Mouse (Mus musculus) ovary, postnatal 14 days (tissue): ENCODE results near the gene Nedd9.
A peak's percentile ranks its signal among the peaks of the same experiment; 100 is the strongest.
"Not testable (repeated sequence)": the region's sequence is repeated elsewhere in the genome, so short reads cannot be mapped to it uniquely, and the experiment has no call there.

Source experiments
- DNase-seq: peaks from one replicate; pipeline ENCODE4 v3.0.0; 2022; ENCODE audit warnings: low spot score

Gene Nedd9

DNA sequence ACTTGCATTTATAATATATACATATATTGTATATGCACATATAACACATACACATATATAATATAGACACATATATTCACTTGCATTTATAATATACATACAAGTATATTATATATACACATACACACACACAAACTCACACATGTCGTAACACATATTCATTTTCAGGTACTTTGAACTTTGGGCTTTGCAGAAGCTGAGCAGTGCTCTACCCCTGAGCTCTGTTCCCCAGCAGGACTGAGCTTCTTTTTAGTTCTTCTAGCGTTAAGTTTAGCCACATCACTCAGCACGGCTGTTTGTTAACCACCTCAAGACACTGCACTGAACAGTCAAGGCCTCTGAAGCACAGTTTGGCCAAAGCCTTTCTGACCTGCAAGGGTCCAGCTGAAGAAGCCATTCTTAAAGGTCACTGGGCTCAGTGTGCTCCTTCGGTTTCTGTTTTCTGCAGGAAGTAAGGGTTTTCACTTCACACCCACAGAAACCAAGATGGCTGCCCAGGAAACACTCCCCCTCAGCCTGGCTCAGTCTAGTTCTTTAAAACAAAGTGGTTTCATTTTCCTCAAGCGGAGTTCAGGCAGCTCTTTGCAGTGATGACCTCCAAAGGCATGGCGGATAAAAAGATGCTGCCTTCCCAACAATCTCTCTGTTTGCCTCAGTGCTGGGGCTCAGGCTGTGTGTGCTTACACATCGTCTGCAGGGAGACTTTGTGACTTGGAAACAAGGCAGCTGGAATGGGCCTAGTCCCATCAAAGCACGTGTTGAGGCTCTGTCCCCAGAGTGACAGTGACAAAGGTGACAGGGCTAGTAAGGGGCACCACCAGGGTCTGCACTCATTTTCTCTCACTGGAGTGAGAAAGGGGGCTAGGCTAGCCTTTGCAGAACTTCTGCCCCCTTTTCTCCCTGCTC, 114.4 kb downstream of the Nedd9 start:
- no peak for DNase-seq

- no peak for DNase-seq
Observed at GRCm38 (mm10) chr13:41371547-41371946, 115.6 kb downstream of the Nedd9 start.

GRCm38 (mm10) chr13:41368612-41369011, 118.5 kb downstream of the Nedd9 start:
- DNase-seq: no peak

DNA sequence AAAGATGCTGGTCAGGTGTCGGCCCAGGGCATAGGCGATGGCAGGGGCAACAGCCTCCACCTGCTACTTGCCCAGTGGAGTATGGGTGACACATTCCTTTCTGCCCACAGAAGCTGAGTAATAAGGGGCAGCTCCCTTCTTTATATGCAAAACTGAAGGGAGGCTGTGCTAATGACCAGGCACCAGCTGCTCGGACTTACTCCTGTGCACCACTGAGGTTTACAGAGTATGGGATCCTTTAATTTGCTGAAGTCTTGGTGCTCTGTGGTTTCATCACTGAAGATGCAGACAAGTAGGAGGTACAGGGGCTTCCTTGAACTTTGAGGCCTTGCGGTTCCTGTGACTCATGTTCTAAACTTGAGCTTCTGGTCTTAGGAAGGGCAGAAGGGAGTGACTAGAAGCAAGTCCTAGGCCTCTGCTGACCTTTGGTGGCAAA, 120.0 kb downstream of the Nedd9 start:
- DNase-seq: no peak

- DNase-seq: not testable (repeated sequence)
Observed at GRCm38 (mm10) chr13:41366609-41367008, 120.6 kb downstream of the Nedd9 start.

DNA sequence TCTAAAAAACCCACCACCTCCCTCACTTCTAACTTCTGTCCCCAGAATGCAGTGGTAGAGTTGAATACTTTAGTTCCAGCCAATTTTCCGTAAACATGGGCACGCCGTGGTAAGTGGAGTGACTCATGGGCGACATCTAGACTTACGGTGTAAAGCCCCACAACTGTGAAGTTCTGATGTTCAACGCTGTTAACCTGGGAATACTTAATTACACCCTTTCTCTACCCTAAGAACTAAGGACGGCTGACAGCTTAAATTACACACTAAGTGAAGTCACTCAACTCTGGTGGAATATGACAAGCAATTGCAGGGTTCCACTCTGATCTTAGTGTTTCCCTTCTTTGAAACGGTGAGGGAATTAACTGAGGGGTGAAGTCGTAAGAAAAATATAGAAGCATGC, 122.9 kb downstream of the Nedd9 start:
- no peak for DNase-seq

DNA sequence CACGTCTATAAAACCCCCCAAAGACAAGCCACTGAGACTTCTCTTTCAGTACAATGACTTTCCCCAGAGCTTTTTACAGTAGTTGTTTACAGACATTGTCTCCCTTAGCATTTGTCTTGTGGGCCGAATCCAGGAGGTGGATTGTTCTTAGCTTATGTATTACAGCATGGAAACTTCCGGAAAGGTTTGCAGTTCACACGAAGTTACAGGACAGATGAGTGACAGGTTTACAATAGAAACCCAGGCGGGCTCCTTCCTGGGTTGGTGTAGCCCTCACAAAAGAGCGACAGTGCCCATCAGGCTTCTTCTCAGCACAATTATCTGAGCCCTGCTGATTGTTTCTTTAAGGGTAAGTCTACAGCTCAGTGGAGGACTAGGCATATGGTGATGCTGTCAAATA, 124.3 kb downstream of the Nedd9 start:
- DNase-seq: no peak

GRCm38 (mm10) chr13:41360272-41360815, 126.8 kb downstream of the Nedd9 start:
- no peak for DNase-seq

- DNase-seq: no peak
Observed at GRCm38 (mm10) chr13:41359330-41360215, 127.6 kb downstream of the Nedd9 start.

- DNase-seq: peak; percentile 83
Observed at GRCm38 (mm10) chr13:41358480-41359180, 128.5 kb downstream of the Nedd9 start.

GRCm38 (mm10) chr13:41358009-41358408, 129.2 kb downstream of the Nedd9 start:
- no peak for DNase-seq

GRCm38 (mm10) chr13:41357586-41357985, 129.6 kb downstream of the Nedd9 start:
- no peak for DNase-seq

GRCm38 (mm10) chr13:41357161-41357560, 130.0 kb downstream of the Nedd9 start:
- no peak for DNase-seq

- no peak for DNase-seq
Observed at GRCm38 (mm10) chr13:41355552-41355951, 131.6 kb downstream of the Nedd9 start.

GRCm38 (mm10) chr13:41354591-41354990, 132.6 kb downstream of the Nedd9 start:
- no peak for DNase-seq

GRCm38 (mm10) chr13:41353676-41354075, 133.5 kb downstream of the Nedd9 start:
- no peak for DNase-seq

GRCm38 (mm10) chr13:41352352-41352751, 134.8 kb downstream of the Nedd9 start:
- DNase-seq: no peak

DNA sequence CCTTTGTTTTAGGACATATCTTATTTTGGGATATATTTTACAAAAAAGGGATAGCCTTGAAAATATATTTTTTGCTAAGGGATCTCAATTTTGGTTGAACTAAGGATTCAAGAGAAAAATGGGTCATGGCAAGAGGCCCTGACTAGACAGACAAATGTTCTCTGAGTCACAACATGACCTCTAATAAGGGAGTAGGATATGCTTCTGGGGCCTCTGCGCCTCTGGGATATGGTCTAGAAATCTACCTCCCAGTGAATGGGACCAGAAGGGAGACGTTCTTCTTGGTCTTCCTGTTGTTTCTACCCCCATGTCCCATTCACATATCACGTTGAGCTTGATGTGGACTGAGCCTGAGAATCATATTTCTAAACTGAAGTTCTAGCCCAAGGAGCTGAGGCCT, 136.6 kb downstream of the Nedd9 start:
- DNase-seq: no peak

GRCm38 (mm10) chr13:41349770-41350169, 137.4 kb downstream of the Nedd9 start:
- no peak for DNase-seq

DNA sequence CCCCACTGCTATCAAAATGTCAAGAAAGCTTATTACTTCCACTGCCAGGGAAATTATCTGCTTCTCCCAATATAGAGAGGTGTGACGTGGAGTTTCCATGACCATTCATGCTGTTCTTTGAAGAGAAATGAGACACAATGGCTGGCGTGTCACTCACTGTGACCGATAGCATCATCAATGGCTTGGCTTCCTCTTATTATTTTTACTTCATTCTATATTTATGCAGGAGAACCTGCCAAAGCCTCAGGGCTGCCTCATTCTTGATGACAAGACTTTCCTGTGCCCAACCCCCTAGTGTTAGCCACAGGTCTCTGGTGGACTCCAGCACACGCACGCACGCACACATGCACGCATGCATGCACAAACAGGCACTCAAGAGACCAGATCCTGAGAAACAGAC, 141.4 kb downstream of the Nedd9 start:
- DNase-seq: no peak

- no peak for DNase-seq
Observed at GRCm38 (mm10) chr13:41345306-41345705, 141.9 kb downstream of the Nedd9 start.

DNA sequence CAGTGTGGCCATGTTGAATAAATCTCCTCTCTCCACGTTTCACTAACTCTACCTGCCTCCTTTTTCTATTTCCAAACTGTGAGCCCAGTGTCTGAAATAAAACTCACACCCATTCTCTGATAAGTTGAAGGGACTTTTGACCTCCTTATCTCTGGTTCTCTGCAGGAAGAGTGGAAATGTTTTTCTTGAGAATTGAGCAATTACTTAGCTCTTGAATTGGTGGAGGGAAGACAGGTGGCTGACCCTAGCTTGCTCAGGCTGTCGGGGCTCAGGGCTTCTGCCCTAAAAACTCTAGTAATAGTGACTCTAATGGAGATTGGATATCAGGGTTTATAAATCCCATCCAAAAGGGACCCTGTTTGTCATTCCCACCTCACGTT, 143.3 kb downstream of the Nedd9 start:
- no peak for DNase-seq
